Mouse (Mus musculus) stomach, embryonic 14.5 days (tissue): Measurements from ENCODE around the gene Irf2bp1. TPM values are rescaled to one million over a fixed set of nuclear protein-coding genes. Genes with fewer than 3 reads are reported as not detected.

Experiments
- ATAC-seq: fragments of 200-750 bp; cut with Nextera tagmentation; 2 replicates; pipeline ENCODE4 v1.8.0; 2017; ENCODE audit warnings: low read depth, moderate TSS enrichment; ENCODE audit not compliant: insufficient number of reproducible peaks, insufficient read depth, low FRiP score
- H3K27ac ChIP-seq: fragments of 300-500 bp; sonication (generic); 2 replicates; pipeline ENCODE4 v1.5.1; 2014; ENCODE audit warnings: mild to moderate bottlenecking, low read length, moderate library complexity, mixed read lengths
- H3K27me3 ChIP-seq: fragments of 300-500 bp; sonication (generic); 2 replicates; pipeline ENCODE4 v1.6.1; 2014; ENCODE audit warnings: low read length, control low read depth, mixed read lengths; ENCODE audit not compliant: control insufficient read depth, insufficient read depth
- H3K36me3 ChIP-seq: fragments of 300-500 bp; sonication (generic); 2 replicates; pipeline ENCODE4 v1.6.1; 2014; ENCODE audit warnings: mild to moderate bottlenecking, control low read depth, low read length, moderate library complexity, mixed read lengths; ENCODE audit not compliant: control insufficient read depth, insufficient read depth
- H3K4me1 ChIP-seq: fragments of 300-500 bp; sonication (generic); 2 replicates; pipeline ENCODE4 v1.6.1; 2014; ENCODE audit warnings: low read length, control low read depth, mixed read lengths; ENCODE audit not compliant: control insufficient read depth, insufficient read depth
- H3K4me2 ChIP-seq: fragments of 300-500 bp; sonication (generic); replicated peaks from 2 replicates; pipeline ENCODE4 v1.6.1; 2014; ENCODE audit warnings: low read depth, low read length, control low read depth
- H3K4me3 ChIP-seq: fragments of 300-500 bp; sonication (generic); 2 replicates; pipeline ENCODE4 v1.5.1; 2014; ENCODE audit warnings: low read depth, low read length, control low read depth
- H3K9ac ChIP-seq: fragments of 300-500 bp; sonication (generic); replicated peaks from 2 replicates; pipeline ENCODE4 v1.6.1; 2014; ENCODE audit warnings: low read depth, mild to moderate bottlenecking, control low read depth, low read length, moderate library complexity, mixed read lengths
- H3K9me3 ChIP-seq: fragments of 300-500 bp; sonication (generic); 2 replicates; pipeline ENCODE4 v1.6.1; 2016; ENCODE audit warnings: low read depth, low read length, control low read depth; ENCODE audit not compliant: control insufficient read depth
- WGBS: fragments of 180-500 bp; shearing (Covaris S2); extraction: QIAGEN DNeasy Blood & Tissue Kit; methylation state at CpG from one replicate; pipeline ENCODE4 v1.1.7; 2014; 5-methylcytosine and 5-hydroxymethylcytosine counted together
- polyA plus RNA-seq: library from polyadenylated mRNA; unstranded; fragments of >200 nt; fragmentation: Nextera tagmentation; extraction: Ambion mirVana; gene quantifications from 2 replicates; pipeline ENCODE4 v1.2.1, GENCODE M21; 2014

The Irf2bp1 gene
- polyA plus RNA-seq, 1 experiment from 2014 or later = 22.7 TPM

- no peak for ATAC-seq
- Histone ChIP-seq H3K4me1 (peaks cover 5% of the 10 kb centered on the region; the same call in 1 of the 2 replicates), H3K27ac (no peak overlapping the region), H3K4me2 (no peak overlapping the region), H3K36me3 (peaks cover 73% of the 10 kb centered on the region), H3K9me3 (no peaks in the 10 kb centered on the region), H3K9ac (no peak overlapping the region), H3K4me3 (no peak overlapping the region), H3K27me3 (no peaks in the 10 kb centered on the region)
- WGBS = 87% methylated on average over 5 of the region's 5 CpGs
Observed at GRCm38 (mm10) chr7:19049252-19049651, 45.4 kb downstream of the Irf2bp1 start.

- H3K9me3 ChIP-seq = no peaks in the 10 kb centered on the region
- no peaks in the 10 kb centered on the region for H3K27me3 ChIP-seq
- no peak overlapping the region for H3K27ac ChIP-seq
- peaks cover 64% of the 10 kb centered on the region for H3K36me3 ChIP-seq
- peaks cover 5% of the 10 kb centered on the region; the same call in 1 of the 2 replicates for H3K4me1 ChIP-seq
- 85% methylated on average over 8 of the region's 8 CpGs for WGBS
- H3K4me3 ChIP-seq = no peak overlapping the region
- no peak overlapping the region for H3K4me2 ChIP-seq
- no peak for ATAC-seq
- no peak overlapping the region for H3K9ac ChIP-seq
Observed at GRCm38 (mm10) chr7:19050172-19050571, 46.3 kb downstream of the Irf2bp1 start.

GRCm38 (mm10) chr7:19051161-19051560 is 47.3 kb downstream of the Irf2bp1 start:
- no peak overlapping the region for H3K4me2 ChIP-seq
- 72% methylated on average over 4 of the region's 4 CpGs for WGBS
- H3K27ac ChIP-seq = no peak overlapping the region
- H3K27me3 ChIP-seq = no peaks in the 10 kb centered on the region
- peaks cover 5% of the 10 kb centered on the region; the same call in 1 of the 2 replicates for H3K4me1 ChIP-seq
- no peak overlapping the region for H3K4me3 ChIP-seq
- ATAC-seq = no peak
- no peak overlapping the region for H3K9ac ChIP-seq
- no peaks in the 10 kb centered on the region for H3K9me3 ChIP-seq
- peaks cover 54% of the 10 kb centered on the region for H3K36me3 ChIP-seq

- Histone ChIP-seq H3K4me2 (no peak overlapping the region), H3K36me3 (peaks cover 42% of the 10 kb centered on the region), H3K4me3 (no peak overlapping the region), H3K4me1 (peaks cover 5% of the 10 kb centered on the region; the same call in 1 of the 2 replicates), H3K27ac (no peak overlapping the region), H3K9me3 (no peaks in the 10 kb centered on the region), H3K9ac (no peak overlapping the region), H3K27me3 (no peaks in the 10 kb centered on the region)
- WGBS = 92% methylated on average over 15 of the region's 15 CpGs
- no peak for ATAC-seq
Observed at GRCm38 (mm10) chr7:19052345-19053135, 48.7 kb downstream of the Irf2bp1 start.

DNA sequence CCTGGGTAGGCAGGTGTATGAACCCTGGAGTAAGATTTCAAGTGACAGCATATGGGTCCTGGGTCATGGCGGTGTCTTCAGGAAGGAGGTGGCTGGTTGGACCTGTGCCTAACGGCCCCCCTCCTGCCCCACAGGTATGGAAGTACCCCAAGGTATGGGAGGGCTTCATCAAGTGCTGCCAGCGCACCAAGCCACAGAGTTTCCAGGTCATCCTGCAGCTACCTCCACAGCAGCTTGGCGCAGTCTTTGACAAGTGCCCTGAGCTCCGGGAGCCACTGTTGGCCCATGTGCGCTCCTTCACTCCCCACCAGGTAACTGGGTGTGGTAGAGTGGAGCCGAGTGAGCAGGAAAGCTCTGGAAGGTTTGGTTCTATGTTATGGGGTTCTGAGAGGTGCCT is 49.3 kb downstream of the Irf2bp1 start:
- no peak overlapping the region for H3K27ac ChIP-seq
- no peak overlapping the region for H3K4me2 ChIP-seq
- no peaks in the 10 kb centered on the region for H3K27me3 ChIP-seq
- H3K4me3 ChIP-seq = no peak overlapping the region
- H3K36me3 ChIP-seq = peaks cover 36% of the 10 kb centered on the region
- no peaks in the 10 kb centered on the region for H3K9me3 ChIP-seq
- ATAC-seq = no peak
- 84% methylated on average over 7 of the region's 7 CpGs for WGBS
- H3K9ac ChIP-seq = no peak overlapping the region
- peaks cover 5% of the 10 kb centered on the region; the same call in 1 of the 2 replicates for H3K4me1 ChIP-seq

GRCm38 (mm10) chr7:19054047-19054776 is 50.4 kb downstream of the Irf2bp1 start, which contains the start of gene Rsph6a:
Gene Rsph6a (plus strand): TSS chr7:19054690.
- Histone ChIP-seq H3K9ac (no peak within 1 kb of the TSS), H3K27me3 (no peaks in the 10 kb centered on the region), H3K4me3 (no peak within 1 kb of the TSS), H3K27ac (no peak within 1 kb of the TSS), H3K4me2 (peak within 1 kb of the TSS; percentile 16; the same call in 1 of the 2 replicates), H3K36me3 (peaks cover 25% of the 10 kb centered on the region), H3K4me1 (peaks cover 5% of the 10 kb centered on the region; the same call in 1 of the 2 replicates), H3K9me3 (no peaks in the 10 kb centered on the region)
- WGBS = 28% methylated on average over 33 of the region's 33 CpGs
- no peak for ATAC-seq

- peaks cover 5% of the 10 kb centered on the region; the same call in 1 of the 2 replicates for H3K4me1 ChIP-seq
- H3K9ac ChIP-seq = no peak overlapping the region
- H3K27me3 ChIP-seq = no peaks in the 10 kb centered on the region
- H3K27ac ChIP-seq = no peak overlapping the region
- H3K36me3 ChIP-seq = peaks cover 21% of the 10 kb centered on the region
- 0 out of 2 replicates have a peak overlapping the region, but pooled peaks have one; percentile 16 for H3K4me2 ChIP-seq
- H3K9me3 ChIP-seq = no peaks in the 10 kb centered on the region
- ATAC-seq = no peak
- H3K4me3 ChIP-seq = no peak overlapping the region
- WGBS = 77% methylated on average over 9 of the region's 9 CpGs
Observed at GRCm38 (mm10) chr7:19054777-19055076, 50.9 kb downstream of the Irf2bp1 start.

- H3K9me3 ChIP-seq = no peaks in the 10 kb centered on the region
- H3K9ac ChIP-seq = no peak overlapping the region
- no peaks in the 10 kb centered on the region for H3K27me3 ChIP-seq
- H3K4me2 ChIP-seq = no peak overlapping the region
- WGBS = 88% methylated on average over 8 of the region's 8 CpGs
- H3K4me3 ChIP-seq = no peak overlapping the region
- peaks cover 17% of the 10 kb centered on the region for H3K36me3 ChIP-seq
- no peak for ATAC-seq
- peaks cover 5% of the 10 kb centered on the region; the same call in 1 of the 2 replicates for H3K4me1 ChIP-seq
- no peak overlapping the region for H3K27ac ChIP-seq
Observed at GRCm38 (mm10) chr7:19055108-19055507, 51.3 kb downstream of the Irf2bp1 start.
